Comparison of ENCODE assay signal across 8 mouse cellular contexts in the genomic region with DNA sequence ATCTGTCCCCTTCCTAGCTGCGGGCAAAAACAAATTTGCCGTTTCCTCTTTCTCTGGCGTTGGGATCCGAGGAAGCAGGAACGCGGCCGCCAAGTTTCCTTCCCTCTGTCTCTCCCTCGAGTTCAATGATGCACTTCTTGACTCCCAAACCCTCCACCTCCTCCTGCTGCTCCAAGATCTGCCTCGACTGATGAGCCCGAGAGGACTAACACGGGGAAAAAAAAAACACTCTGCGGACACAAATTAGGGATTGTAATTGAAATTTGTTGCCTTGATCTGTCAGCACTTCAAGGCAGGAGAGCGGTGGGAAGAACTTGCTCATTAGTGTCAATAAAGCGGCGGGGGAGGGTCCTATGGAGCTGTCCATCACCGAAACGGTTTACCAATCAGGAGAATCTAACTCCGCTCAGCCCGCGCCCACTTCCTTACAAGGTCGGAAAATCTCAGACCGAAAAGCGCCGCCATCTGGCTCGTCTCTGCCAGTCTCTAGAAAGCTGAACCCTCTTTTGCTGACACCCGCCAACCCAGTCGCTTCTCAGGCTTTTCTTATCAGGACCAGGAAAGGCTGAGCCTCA. TPM values are rescaled to one million over a fixed set of nuclear protein-coding genes. Genes with fewer than 3 reads are reported as not detected.
DNase-seq lines count a peak whose midpoint lies in the region; ATAC-seq and TF ChIP-seq lines count a peak whose summit lies in the region.

Gene Tbx18 (minus strand): TSS at position 300 of the 575 bp plus-strand sequence.

- H3K36me3 ChIP-seq in intestine, embryonic 15.5 days: no peaks in the 10 kb centered on the region
- H3K36me3 ChIP-seq in lung, embryonic 14.5 days (ENCODE audit: insufficient read depth): no peaks in the 10 kb centered on the region

- no peak within 1 kb of the TSS for H3K27ac ChIP-seq in intestine, embryonic 15.5 days
- peak within 1 kb of the TSS; percentile 75 for H3K27ac ChIP-seq in lung, embryonic 14.5 days (ENCODE audit: low read depth)

- no peak for TF ChIP-seq CTCF in lung, embryonic 14.5 days (IDR thresholded peaks at IDR 0.05; ENCODE audit: low read depth)

- H3K4me3 ChIP-seq in intestine, embryonic 15.5 days (replicated peaks): peak within 1 kb of the TSS; percentile 46
- H3K4me3 ChIP-seq in lung, embryonic 14.5 days (ENCODE audit: low read depth, low read length): peak within 1 kb of the TSS; percentile 48

- peaks cover 67% of the 10 kb centered on the region for H3K27me3 ChIP-seq in intestine, embryonic 15.5 days (replicated peaks)
- peaks cover 86% of the 10 kb centered on the region for H3K27me3 ChIP-seq in lung, embryonic 14.5 days (ENCODE audit: insufficient read depth, low read length)

- no peaks in the 10 kb centered on the region for H3K9me3 ChIP-seq in intestine, embryonic 15.5 days
- no peaks in the 10 kb centered on the region for H3K9me3 ChIP-seq in lung, embryonic 14.5 days (ENCODE audit: low read depth, low read length)

- peak within 1 kb of the TSS; percentile 41 for H3K9ac ChIP-seq in intestine, embryonic 15.5 days
- peak within 1 kb of the TSS; percentile 52 for H3K9ac ChIP-seq in lung, embryonic 14.5 days

- peak; percentile 63 to 64 for DNase-seq in right cerebral cortex, postnatal 10 days (ENCODE audit: low spot score in 2 of 2)
- DNase-seq in right cerebral cortex, postnatal 14 days: no peak
- peak; percentile 98 for DNase-seq in embryo, embryonic 10.5 days (ENCODE audit: low spot score)
- DNase-seq in heart, adult 11 months: peak; percentile 99
- peak; percentile 93 for DNase-seq in lung, embryonic 14.5 days
- peak; percentile 95 for DNase-seq in retina, embryonic 14.5 days (ENCODE audit: low spot score)
- no peak for DNase-seq in T-cell, adult 2 months (ENCODE audit: low spot score)

- WGBS in intestine, embryonic 15.5 days: under 1% methylated on average over 27 of the region's 27 CpGs
- under 1% methylated on average over 27 of the region's 27 CpGs for WGBS in lung, embryonic 14.5 days

- ATAC-seq in intestine, embryonic 15.5 days: peak; percentile 63
- ATAC-seq in lung, embryonic 14.5 days (ENCODE audit: insufficient read depth): peak; percentile 84

- H3K4me1 ChIP-seq in intestine, embryonic 15.5 days (replicated peaks): peaks cover 17% of the 10 kb centered on the region
- H3K4me1 ChIP-seq in lung, embryonic 14.5 days (ENCODE audit: insufficient read depth): no peaks in the 10 kb centered on the region; the same call in 1 of the 2 replicates

- H3K4me2 ChIP-seq in intestine, embryonic 15.5 days (replicated peaks): peak within 1 kb of the TSS; percentile 88
- H3K4me2 ChIP-seq in lung, embryonic 14.5 days: peak within 1 kb of the TSS; percentile 73

RNA-seq across cellular contexts. Expression of gene Tbx18, which starts in this region (rescaled TPM):
- 0.36 and 0.38 TPM in 2 replicates for polyA plus RNA-seq in intestine, embryonic 15.5 days (2015; fragmentation: Nextera tagmentation; extraction: Ambion mirVana)
- 0.42 and 0.80 TPM in 2 replicates for polyA plus RNA-seq in lung, embryonic 14.5 days (2014; fragmentation: Nextera tagmentation; extraction: Ambion mirVana)

Comparison
In these comparisons a context has a peak if more than half of its experiments do, and no peak if none do; other contexts are left out.
1. DNase-seq: peak in right cerebral cortex, postnatal 10 days (2 of 2), embryo, embryonic 10.5 days (single experiment), heart, adult 11 months (single experiment) and retina, embryonic 14.5 days (single experiment); none in right cerebral cortex, postnatal 14 days (single experiment) and T-cell, adult 2 months (single experiment).
2. Peak in ATAC-seq, H3K4me3 ChIP-seq, H3K9ac ChIP-seq and H3K4me2 ChIP-seq in intestine, embryonic 15.5 days; RNA of the gene not detected or under 1 TPM.
3. Peak in DNase-seq, ATAC-seq, H3K4me3 ChIP-seq, H3K27ac ChIP-seq, H3K9ac ChIP-seq and H3K4me2 ChIP-seq in lung, embryonic 14.5 days; RNA of the gene not detected or under 1 TPM.